Mouse (Mus musculus) megakaryocyte-erythroid progenitor cell, adult 5-6 weeks (primary cell): ENCODE measurements around the gene Tbc1d7. TPM values are rescaled to one million over a fixed set of nuclear protein-coding genes. Genes with fewer than 3 reads are reported as not detected.

Experiments
- ATAC-seq: replicated peaks from 2 replicates; pipeline ENCODE4 v1.8.0; 2016; ENCODE audit warnings: mild to moderate bottlenecking, inconsistent platforms; ENCODE audit not compliant: severe bottlenecking, poor library complexity, low FRiP score, low TSS enrichment
- total RNA-seq, 2 experiments: library from RNA; stranded (forward) in 1 of 2; stranded (reverse) in 1 of 2; fragments of 200-1000, 215-1000 nt in 1 of 2; fragments of >200 nt in 1 of 2; fragmentation: Nextera tagmentation in 1 of 2; gene quantifications; 2 replicates each; pipeline ENCODE4 v1.2.3; 2014 to 2017

The Tbc1d7 gene
- total RNA-seq, 2 experiments from 2014 or later: 5.1 to 21.3 TPM

DNA sequence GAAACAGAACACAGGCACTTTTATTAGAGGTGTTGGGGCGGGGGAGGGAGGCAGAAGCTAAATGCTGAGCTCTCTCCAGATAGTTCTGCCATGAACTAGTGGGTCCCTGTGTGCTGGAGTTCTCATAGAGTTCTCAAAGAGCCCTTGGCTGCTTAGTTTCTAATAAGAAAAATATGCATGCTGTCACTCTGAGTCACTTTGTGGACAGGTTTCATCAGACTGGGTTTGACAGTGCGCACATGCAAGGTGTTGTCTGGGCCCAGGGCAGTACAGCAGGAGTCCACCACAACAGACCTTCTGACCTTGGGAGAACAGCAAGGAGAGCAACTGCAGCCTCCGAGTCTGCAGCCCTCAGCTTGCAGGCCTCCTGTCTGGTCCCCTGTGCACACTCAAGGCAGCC is 21.6 kb downstream of the Tbc1d7 start:
- ATAC-seq: no peak

DNA sequence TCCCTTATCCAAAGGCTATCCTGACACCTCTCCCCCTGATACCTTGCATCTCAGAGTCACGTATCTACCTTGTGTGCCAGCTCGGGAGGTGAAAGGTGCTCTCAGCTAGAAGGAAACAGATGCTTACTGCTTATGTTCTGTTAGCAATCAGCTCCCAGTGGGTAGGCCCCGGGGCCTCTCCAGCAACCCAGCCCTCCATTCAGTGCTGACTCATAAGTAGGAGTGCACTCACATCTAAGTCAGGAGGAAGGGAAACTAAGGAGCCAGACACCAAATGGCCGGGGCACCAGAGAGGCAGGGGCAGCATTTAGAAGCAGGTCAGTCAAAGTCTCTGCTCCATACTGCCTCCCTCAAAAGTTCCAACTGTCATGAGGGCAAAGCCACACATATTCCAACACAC is 22.6 kb downstream of the Tbc1d7 start:
- ATAC-seq: no peak

DNA sequence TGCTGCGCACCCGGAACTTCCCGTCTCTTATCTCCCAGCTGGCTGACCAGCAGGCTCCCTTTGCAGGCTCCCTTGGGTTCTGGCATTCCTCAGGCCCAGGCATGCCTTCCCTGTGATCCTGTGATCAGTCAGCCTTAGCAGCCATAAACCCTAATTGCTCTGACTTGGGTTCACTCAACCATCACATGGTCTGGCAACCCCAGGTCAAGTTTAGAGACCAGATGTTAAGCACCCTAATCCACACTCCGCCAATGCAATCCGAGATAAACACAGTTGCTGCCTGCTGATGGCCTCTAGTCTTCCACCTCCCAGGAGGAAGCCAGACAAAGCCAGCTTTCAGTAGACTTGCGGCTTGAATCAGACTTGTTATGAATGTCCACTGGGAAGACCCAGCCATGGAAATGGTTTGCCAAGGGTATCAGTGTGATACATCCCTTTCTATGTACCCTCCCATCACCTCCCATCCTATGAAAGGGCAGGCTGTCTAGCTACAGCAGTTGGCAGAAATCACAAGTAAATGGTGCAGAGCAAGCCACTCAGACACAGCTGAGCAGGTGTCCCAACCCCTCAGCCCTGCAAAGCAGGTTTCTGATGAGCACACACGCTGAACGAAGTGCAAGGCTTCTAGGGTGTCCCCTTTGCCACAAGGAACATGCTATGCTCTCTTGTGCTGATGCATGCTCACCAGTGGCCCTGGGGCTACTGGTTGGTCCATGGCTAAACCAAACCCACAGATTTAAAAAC is 24.6 kb downstream of the Tbc1d7 start:
- ATAC-seq: no peak

DNA sequence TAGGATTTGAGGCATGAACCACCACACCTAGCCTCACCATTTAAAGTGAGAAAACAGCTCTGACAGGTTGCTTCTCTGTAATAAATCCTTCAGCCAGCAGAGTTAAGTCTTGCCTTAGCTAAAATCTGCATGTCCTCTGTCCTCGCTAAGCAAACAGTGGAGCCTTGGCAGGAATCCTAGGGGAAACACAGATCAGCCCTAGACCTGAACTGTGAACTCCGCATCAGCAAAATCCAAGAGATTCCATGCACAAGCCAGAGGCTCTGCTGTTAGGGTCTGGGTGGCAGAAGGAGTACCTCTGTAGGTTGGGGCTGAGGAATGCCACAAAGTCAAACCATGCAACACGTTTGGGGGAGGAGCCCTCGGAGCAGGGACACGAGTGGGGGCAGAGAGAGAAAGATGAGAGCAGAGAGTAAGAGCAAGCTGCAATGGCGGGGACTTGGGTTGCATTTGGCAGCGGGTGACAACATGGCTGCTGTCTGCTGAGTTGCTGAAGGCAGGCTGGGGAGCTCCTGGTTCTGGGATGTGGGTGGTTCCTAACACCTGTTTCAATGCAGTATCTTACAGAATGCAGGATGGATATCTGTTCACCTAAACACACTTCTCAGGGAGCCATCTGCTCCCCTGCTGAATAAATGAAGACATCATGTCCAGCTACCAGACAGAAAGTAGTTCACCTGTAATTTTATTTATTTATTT is 26.4 kb downstream of the Tbc1d7 start:
- ATAC-seq: no peak

DNA sequence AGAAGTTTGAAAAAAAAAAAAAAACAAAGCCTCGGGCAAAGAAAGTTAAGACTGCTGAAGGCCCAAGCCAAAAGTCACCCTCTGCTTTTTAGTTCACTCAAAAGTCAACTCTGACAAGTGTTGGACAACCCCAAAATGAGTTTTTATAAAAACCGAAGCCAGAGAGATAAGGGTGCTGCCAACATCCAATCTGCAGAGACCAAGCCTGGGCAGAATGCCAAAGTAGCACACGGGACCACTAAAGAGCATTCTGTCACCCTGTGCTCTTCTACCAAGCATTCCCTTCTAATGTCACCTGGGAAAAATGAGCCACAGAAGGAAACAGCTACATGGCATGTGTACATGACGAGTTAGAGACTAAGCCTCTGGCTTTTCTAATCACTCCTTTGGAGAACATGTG is 36.8 kb downstream of the Tbc1d7 start:
- ATAC-seq: peak; percentile 74

DNA sequence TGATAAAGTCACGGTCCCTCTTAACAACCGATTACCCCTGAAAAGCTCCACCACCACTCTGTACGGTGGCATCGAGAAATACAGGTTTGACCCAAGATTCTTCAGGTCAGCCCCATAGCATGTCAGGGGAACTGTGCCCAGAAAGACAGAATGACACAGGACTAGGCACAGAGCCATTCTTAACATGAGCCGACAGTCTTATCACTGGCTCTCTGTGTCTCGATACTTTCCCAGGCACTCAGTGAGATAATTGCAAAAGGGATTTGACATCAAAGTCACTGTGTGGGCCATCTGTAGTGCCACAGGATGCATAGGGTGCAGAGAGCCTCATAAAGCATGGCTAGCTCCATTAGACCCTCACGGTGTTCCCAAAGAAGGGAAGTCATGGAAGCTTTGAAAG is 37.9 kb downstream of the Tbc1d7 start:
- ATAC-seq: peak; percentile 58

DNA sequence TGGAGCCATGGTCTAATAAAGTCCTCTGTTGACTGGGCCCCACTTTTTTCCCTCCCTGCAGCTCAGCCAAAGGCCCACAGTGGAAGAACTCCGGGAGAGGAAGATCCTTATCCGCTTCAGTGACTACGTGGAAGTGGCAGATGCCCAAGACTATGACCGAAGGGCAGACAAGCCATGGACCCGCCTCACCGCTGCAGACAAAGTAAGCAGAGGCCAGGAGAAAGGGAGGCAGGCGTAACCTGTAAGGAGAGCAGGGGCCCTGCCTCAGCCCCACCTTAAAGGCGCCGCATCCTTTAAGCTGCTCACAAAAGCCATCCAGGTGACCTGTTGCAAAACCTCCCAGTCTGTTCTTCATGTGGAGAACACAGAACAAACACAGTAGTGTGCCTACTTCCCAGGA is 38.4 kb downstream of the Tbc1d7 start:
- ATAC-seq: no peak

DNA sequence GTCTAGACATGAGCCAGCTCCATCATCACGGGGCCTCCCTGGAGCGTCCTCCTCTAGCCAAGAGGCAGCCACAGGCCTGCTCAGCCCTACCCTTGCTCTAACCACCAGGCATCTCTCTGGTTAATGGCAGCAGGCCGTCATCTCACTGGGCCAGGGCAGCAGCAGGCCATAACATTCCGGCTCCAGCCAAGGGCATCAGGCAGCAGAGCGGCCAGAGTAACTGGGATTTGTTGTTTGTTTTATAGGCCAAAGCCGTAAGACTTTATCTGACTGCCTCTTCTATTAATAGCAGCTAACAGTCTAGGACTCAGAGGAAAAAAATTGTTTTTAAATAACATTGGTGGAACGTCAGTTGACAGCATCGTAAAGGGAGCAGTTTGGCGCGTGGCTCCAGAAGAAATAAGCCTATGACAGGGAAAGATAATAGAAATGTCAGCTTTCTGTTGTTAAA is 39.5 kb downstream of the Tbc1d7 start:
- ATAC-seq: no peak

DNA sequence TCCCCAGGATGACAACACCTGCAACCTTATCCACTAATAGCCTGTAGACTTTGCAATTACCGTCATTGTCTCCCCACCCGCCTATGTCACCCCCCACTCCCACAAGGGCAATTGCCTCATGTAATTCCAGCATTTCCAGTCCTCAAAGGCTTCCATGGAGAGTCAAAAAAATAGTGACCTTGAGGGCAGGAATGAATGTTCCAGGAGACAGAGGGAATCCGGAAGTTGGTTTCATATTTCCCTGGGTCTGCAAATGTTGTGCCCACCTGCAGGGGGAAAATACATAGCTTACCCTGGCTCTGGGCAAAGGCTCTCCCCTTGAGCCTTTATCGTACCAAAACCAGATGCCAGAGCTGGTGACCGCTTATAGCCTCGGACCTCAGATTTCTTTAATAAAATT is 41.1 kb downstream of the Tbc1d7 start:
- no peak for ATAC-seq

DNA sequence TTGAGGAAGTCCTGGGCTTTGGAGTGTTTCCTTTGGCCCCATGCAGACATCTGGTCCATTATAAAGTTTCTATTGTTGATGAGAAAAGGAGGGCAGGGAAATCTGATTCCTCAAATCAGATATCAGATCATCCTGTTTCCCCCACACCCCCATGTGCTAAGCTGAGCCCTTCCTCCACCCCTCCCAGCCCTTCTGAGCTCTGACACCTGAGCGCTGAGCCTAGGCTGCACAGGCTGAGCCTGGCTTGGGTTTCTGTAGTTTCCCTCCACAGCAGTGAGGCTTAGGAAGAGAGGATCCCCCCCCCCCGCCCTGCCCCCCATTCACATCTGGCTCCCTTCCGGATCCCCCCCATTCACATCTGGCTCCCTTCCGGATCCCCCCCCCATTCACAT is 46.6 kb downstream of the Tbc1d7 start:
- ATAC-seq: no peak

DNA sequence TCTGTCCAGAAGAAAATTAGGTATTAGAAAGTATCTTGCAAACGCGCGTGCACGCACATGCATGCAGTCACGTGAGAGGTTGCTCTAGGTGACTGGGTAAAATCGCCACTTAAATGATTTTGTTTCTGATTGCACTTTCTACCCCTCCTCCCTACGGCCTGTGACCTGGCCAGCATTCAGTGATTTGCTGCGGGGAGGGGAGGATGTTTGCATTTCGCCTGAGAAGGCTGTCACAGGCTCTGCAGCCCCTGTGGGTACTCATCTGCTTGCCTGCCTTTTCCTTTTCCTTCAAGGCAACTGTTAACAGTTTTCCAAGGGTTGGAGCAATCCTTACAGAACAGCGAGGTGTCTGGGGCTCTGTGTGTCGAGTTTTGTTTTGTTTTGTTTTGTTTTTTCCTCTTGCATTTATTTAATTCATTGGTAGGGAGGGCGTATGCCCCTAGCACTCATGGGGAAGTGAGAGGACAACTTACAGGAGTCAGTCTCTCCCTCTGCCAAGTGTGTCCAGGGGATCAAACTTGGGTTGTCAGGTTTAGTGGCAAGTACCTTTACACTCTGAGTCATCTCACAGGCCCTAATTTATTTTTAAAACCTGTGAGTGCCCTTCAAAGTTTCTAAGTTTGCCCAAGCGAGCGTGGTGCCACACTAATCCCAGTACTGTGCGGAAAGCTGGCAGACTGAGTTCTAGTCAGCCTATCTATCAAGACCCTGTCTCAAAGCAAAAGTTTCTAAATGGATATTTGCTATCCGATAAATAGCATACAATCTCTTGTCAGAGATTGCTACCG is 47.2 kb downstream of the Tbc1d7 start:
- ATAC-seq: no peak

DNA sequence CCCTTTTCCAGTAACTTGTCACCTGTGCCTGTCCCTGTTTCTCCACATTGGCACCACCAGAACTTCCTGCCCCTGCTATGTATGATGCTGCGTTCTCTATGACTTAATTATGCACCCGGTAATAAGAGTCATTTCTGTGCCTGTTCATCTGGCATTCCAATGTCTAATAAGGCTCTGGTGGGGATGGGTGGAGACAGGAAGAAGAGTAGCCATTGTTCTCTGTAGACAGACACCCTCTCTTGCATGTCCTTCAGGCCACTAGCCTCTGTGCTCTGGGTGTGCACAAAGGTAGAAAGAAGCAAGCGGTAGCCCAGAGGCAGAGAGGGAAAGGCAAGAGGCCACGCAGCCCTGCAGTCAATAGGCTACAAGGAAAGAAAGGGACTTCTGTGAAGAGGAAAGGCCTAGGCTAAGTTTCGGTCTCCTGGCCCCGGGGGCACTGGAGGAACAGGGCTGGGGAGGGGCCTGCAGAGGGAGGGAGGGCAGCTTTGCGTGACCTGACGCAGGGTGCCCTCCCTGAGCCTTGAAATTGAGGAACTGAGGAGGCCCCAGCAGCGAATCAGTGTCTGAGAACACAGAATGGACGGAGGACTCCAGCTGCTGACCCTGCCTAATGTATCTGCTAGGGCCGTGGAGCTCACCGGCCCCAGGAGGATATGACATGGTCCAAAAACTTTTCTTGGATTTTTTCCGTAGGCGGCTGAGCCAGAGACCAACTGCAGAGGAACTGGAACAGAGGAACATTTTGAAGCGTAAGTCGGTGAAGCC is 48.8 kb downstream of the Tbc1d7 start:
- ATAC-seq: no peak

DNA sequence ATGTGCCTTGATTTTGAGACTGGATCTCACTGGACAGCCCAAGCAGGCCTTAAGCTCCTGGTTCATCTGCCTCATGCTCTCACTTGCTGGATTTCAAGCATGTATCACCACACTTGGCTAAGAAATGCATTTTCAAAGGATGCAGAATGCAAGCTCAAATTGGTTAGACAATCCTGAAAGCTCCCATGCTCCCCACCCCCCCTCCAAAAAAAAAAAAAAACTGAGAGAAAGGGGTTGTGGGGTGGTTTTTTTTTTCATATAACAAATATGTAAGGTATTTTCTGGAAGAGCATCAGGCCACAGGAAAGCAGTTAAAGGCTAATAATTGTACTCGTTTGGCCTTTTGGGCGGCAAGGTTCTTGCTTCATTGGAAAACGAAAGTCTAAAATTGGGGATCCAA is 58.2 kb downstream of the Tbc1d7 start:
- no peak for ATAC-seq

DNA sequence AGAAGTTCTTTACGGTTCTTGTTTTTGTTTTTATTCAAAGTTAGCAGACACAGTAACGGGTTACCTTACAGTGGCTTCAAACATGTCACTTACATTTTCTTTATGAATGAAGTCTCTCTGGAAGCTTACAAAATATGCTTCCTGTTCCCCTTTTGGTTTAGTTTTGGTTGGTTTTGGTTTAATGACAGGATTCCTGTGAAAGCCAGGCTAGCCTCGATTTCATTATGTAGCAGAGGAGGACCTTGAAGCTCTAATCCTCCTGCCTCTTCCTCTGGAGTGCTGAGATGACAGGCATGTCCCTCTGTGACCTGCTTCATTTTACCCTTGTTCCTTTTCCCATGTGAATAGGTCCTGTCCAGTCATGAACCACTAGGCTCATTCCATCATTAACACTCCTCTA is 58.6 kb downstream of the Tbc1d7 start:
- no peak for ATAC-seq

DNA sequence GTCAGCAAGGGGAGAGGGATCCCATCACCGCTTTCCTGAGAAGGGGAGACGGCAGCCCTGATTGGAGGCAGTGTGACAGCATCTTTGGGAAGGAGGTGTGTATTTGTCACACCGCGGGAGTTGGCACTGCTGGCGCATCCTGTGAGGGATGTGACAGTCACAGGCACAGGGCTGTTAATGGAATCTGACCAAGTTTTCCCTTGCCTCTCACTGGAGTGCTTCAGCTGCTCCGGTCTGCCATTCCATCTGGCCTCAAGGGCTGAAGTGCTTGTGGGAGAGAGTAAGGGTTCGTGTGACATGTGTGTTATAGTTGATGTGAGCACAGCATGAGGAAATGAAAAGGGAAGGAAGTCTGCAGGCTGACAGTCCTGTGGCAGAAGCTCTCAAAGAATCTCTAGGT is 59.0 kb downstream of the Tbc1d7 start:
- no peak for ATAC-seq

DNA sequence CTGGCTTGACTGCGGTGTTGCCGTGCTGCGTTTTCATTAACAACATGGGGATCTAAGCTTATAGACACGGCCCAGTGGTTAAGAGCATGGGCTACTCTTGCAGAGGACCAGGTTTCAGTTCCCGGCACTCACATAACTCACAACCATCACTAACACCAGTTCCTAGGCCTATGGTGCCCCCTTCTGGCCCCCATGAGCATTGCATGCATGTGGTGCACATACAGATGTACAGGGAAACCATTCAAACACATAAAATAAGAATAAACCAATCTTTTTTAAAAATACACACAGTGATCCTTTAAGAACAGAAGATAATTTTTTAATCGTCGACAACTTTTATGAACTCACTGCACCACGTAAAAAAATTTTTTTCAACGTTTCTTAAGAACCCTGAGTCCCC is 66.8 kb downstream of the Tbc1d7 start:
- ATAC-seq: no peak

DNA sequence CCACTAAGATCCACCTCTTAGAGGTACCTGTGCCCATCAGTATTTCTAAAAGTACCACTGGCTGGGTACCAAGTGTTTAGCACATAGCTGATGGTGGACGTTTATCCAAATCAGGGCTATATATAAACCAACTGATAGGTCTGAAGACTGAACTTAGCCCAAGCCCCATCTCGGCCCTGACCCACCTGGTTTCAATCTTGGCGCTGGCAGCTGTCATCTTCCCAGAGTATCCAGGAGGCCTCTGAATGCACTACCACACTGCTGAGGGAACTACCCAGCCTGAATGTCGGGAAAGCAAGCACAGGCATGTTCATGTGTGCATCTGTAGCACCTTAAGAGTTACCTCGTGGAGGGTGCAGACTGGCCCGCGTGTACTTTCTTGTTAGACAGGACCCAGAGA is 68.4 kb downstream of the Tbc1d7 start:
- no peak for ATAC-seq
